Mouse (Mus musculus): Measurements from ENCODE around the gene Zfp652. TPM values are rescaled to one million over a fixed set of nuclear protein-coding genes. Genes with fewer than 3 reads are reported as not detected.

Gene Zfp652
- polyA plus RNA-seq, 1 experiment from 2014 or later: 11.9 TPM

- Histone ChIP-seq H3K9ac (ENCODE audit: low read length) (no peak overlapping the region), H3K36me3 (ENCODE audit: control insufficient read depth, insufficient read depth, low read length) (no peaks in the 10 kb centered on the region), H3K9me3 (ENCODE audit: control insufficient read depth, low read length) (no peaks in the 10 kb centered on the region), H3K27ac (ENCODE audit: low read depth, low read length) (no peak overlapping the region), H3K4me3 (ENCODE audit: low read depth, low read length) (no peak overlapping the region), H3K27me3 (ENCODE audit: control insufficient read depth, insufficient read depth, low read length) (no peaks in the 10 kb centered on the region), H3K4me2 (ENCODE audit: low read depth, low read length, severe bottlenecking) (no peak overlapping the region), H3K4me1 (replicated peaks; ENCODE audit: control insufficient read depth, insufficient read depth, low read length) (0 out of 2 replicates have a peak, but pooled peaks cover 3% of the 10 kb centered on the region)
- ATAC-seq (replicated peaks; ENCODE audit: low FRiP score) (no peak), DNase-seq (ENCODE audit: low spot score) (no peak)
- WGBS: 90% methylated on average over 12 of the region's 12 CpGs
These were observed 8.2 kb upstream of the Zfp652 start for GRCm38 (mm10) chr11:95704032-95704969.

GRCm38 (mm10) chr11:95704970-95705330, 7.5 kb upstream of the Zfp652 start:
- 75% methylated on average over 4 of the region's 4 CpGs for WGBS
- no peak overlapping the region for H3K27ac ChIP-seq (ENCODE audit: low read depth, low read length)
- no peaks in the 10 kb centered on the region for H3K27me3 ChIP-seq (ENCODE audit: control insufficient read depth, insufficient read depth, low read length)
- H3K4me3 ChIP-seq (ENCODE audit: low read depth, low read length): no peak overlapping the region
- no peaks in the 10 kb centered on the region for H3K9me3 ChIP-seq (ENCODE audit: control insufficient read depth, low read length)
- H3K4me1 ChIP-seq (replicated peaks; ENCODE audit: control insufficient read depth, insufficient read depth, low read length): 0 out of 2 replicates have a peak, but pooled peaks cover 3% of the 10 kb centered on the region
- no peak for DNase-seq (ENCODE audit: low spot score)
- no peak for ATAC-seq (replicated peaks; ENCODE audit: low FRiP score)
- H3K4me2 ChIP-seq (ENCODE audit: low read depth, low read length, severe bottlenecking): no peak overlapping the region
- no peak overlapping the region for H3K9ac ChIP-seq (ENCODE audit: low read length)
- no peaks in the 10 kb centered on the region for H3K36me3 ChIP-seq (ENCODE audit: control insufficient read depth, insufficient read depth, low read length)

GRCm38 (mm10) chr11:95709534-95710040, 2.9 kb upstream of the Zfp652 start:
- DNase-seq (ENCODE audit: low spot score) (no peak), ATAC-seq (replicated peaks; ENCODE audit: low FRiP score) (no peak)
- H3K27ac ChIP-seq (ENCODE audit: low read depth, low read length): no peak overlapping the region
- no peaks in the 10 kb centered on the region for H3K9me3 ChIP-seq (ENCODE audit: control insufficient read depth, low read length)
- H3K36me3 ChIP-seq (ENCODE audit: control insufficient read depth, insufficient read depth, low read length): no peaks in the 10 kb centered on the region
- WGBS: 94% methylated on average over 6 of the region's 6 CpGs
- no peak overlapping the region for H3K4me2 ChIP-seq (ENCODE audit: low read depth, low read length, severe bottlenecking)
- H3K4me3 ChIP-seq (ENCODE audit: low read depth, low read length): no peak overlapping the region
- H3K9ac ChIP-seq (ENCODE audit: low read length): no peak overlapping the region
- no peaks in the 10 kb centered on the region for H3K27me3 ChIP-seq (ENCODE audit: control insufficient read depth, insufficient read depth, low read length)
- H3K4me1 ChIP-seq (replicated peaks; ENCODE audit: control insufficient read depth, insufficient read depth, low read length): peaks cover 9% of the 10 kb centered on the region

GRCm38 (mm10) chr11:95710478-95710877, 2.0 kb upstream of the Zfp652 start:
- Histone ChIP-seq H3K9ac (ENCODE audit: low read length) (no peak overlapping the region), H3K9me3 (ENCODE audit: control insufficient read depth, low read length) (no peaks in the 10 kb centered on the region), H3K36me3 (ENCODE audit: control insufficient read depth, insufficient read depth, low read length) (no peaks in the 10 kb centered on the region), H3K4me3 (ENCODE audit: low read depth, low read length) (no peak overlapping the region), H3K27ac (ENCODE audit: low read depth, low read length) (no peak overlapping the region), H3K27me3 (ENCODE audit: control insufficient read depth, insufficient read depth, low read length) (no peaks in the 10 kb centered on the region), H3K4me2 (ENCODE audit: low read depth, low read length, severe bottlenecking) (no peak overlapping the region), H3K4me1 (replicated peaks; ENCODE audit: control insufficient read depth, insufficient read depth, low read length) (peaks cover 9% of the 10 kb centered on the region)
- 79% methylated on average over 7 of the region's 7 CpGs for WGBS
- ATAC-seq (replicated peaks; ENCODE audit: low FRiP score): no peak
- DNase-seq (ENCODE audit: low spot score): no peak

GRCm38 (mm10) chr11:95712085-95712562, 349 bp upstream of the Zfp652 start:
- H3K9me3 ChIP-seq (ENCODE audit: control insufficient read depth, low read length): no peaks in the 10 kb centered on the region
- 41% methylated on average over 12 of the region's 12 CpGs for WGBS
- no peak overlapping the region for H3K27ac ChIP-seq (ENCODE audit: low read depth, low read length)
- no peaks in the 10 kb centered on the region for H3K36me3 ChIP-seq (ENCODE audit: control insufficient read depth, insufficient read depth, low read length)
- H3K9ac ChIP-seq (ENCODE audit: low read length): peak overlapping the region; percentile 96; the same call in 1 of the 2 replicates
- H3K4me1 ChIP-seq (replicated peaks; ENCODE audit: control insufficient read depth, insufficient read depth, low read length): peaks cover 9% of the 10 kb centered on the region
- H3K27me3 ChIP-seq (ENCODE audit: control insufficient read depth, insufficient read depth, low read length): no peaks in the 10 kb centered on the region
- ATAC-seq (replicated peaks; ENCODE audit: low FRiP score): peak; percentile 32; the same call in 1 of the 2 replicates
- peak; percentile 57 for DNase-seq (ENCODE audit: low spot score)
- H3K4me2 ChIP-seq (ENCODE audit: low read depth, low read length, severe bottlenecking): peak overlapping the region; percentile 88
- H3K4me3 ChIP-seq (ENCODE audit: low read depth, low read length): peak overlapping the region; percentile 93

- DNase-seq (ENCODE audit: low spot score) (peak; percentile 78), ATAC-seq (replicated peaks; ENCODE audit: low FRiP score) (peak; percentile 65)
- Histone ChIP-seq H3K36me3 (ENCODE audit: control insufficient read depth, insufficient read depth, low read length) (no peaks in the 10 kb centered on the region), H3K27ac (ENCODE audit: low read depth, low read length) (peak overlapping the region; percentile 91), H3K27me3 (ENCODE audit: control insufficient read depth, insufficient read depth, low read length) (no peaks in the 10 kb centered on the region), H3K9me3 (ENCODE audit: control insufficient read depth, low read length) (no peaks in the 10 kb centered on the region), H3K9ac (ENCODE audit: low read length) (peak overlapping the region; percentile 96), H3K4me1 (replicated peaks; ENCODE audit: control insufficient read depth, insufficient read depth, low read length) (peaks cover 7% of the 10 kb centered on the region), H3K4me2 (ENCODE audit: low read depth, low read length, severe bottlenecking) (peak overlapping the region; percentile 88), H3K4me3 (ENCODE audit: low read depth, low read length) (peak overlapping the region; percentile 93)
- WGBS: under 1% methylated on average over 45 of the region's 49 CpGs
These were observed 845 bp downstream of the Zfp652 start for GRCm38 (mm10) chr11:95713225-95713810.

GRCm38 (mm10) chr11:95713811-95714241, 1.4 kb downstream of the Zfp652 start:
- Histone ChIP-seq H3K4me2 (ENCODE audit: low read depth, low read length, severe bottlenecking) (peak overlapping the region; percentile 88), H3K9me3 (ENCODE audit: control insufficient read depth, low read length) (no peaks in the 10 kb centered on the region), H3K36me3 (ENCODE audit: control insufficient read depth, insufficient read depth, low read length) (no peaks in the 10 kb centered on the region), H3K4me3 (ENCODE audit: low read depth, low read length) (peak overlapping the region; percentile 93), H3K4me1 (replicated peaks; ENCODE audit: control insufficient read depth, insufficient read depth, low read length) (peaks cover 7% of the 10 kb centered on the region), H3K27ac (ENCODE audit: low read depth, low read length) (no peak overlapping the region), H3K27me3 (ENCODE audit: control insufficient read depth, insufficient read depth, low read length) (no peaks in the 10 kb centered on the region), H3K9ac (ENCODE audit: low read length) (peak overlapping the region; percentile 96)
- WGBS: 2% methylated on average over 13 of the region's 13 CpGs
- no peak for ATAC-seq (replicated peaks; ENCODE audit: low FRiP score)
- DNase-seq (ENCODE audit: low spot score): no peak

GRCm38 (mm10) chr11:95714411-95714810, 1.9 kb downstream of the Zfp652 start:
- Histone ChIP-seq H3K27me3 (ENCODE audit: control insufficient read depth, insufficient read depth, low read length) (no peaks in the 10 kb centered on the region), H3K27ac (ENCODE audit: low read depth, low read length) (no peak overlapping the region), H3K4me3 (ENCODE audit: low read depth, low read length) (peak overlapping the region; percentile 93), H3K4me1 (replicated peaks; ENCODE audit: control insufficient read depth, insufficient read depth, low read length) (peaks cover 7% of the 10 kb centered on the region), H3K9ac (ENCODE audit: low read length) (peak overlapping the region; percentile 96; the same call in 1 of the 2 replicates), H3K4me2 (ENCODE audit: low read depth, low read length, severe bottlenecking) (peak overlapping the region; percentile 88), H3K9me3 (ENCODE audit: control insufficient read depth, low read length) (no peaks in the 10 kb centered on the region), H3K36me3 (ENCODE audit: control insufficient read depth, insufficient read depth, low read length) (no peaks in the 10 kb centered on the region)
- WGBS: 57% methylated on average over 7 of the region's 7 CpGs
- DNase-seq (ENCODE audit: low spot score): no peak
- no peak for ATAC-seq (replicated peaks; ENCODE audit: low FRiP score)

Data from forebrain, embryonic 11.5 days (tissue).